Mouse (Mus musculus): ENCODE data around the gene Rhebl1. TPM values are rescaled to one million over a fixed set of nuclear protein-coding genes. Genes with fewer than 3 reads are reported as not detected.

Gene Rhebl1
- polyA plus RNA-seq, 1 experiment from 2014 or later = 35.9 TPM

DNA sequence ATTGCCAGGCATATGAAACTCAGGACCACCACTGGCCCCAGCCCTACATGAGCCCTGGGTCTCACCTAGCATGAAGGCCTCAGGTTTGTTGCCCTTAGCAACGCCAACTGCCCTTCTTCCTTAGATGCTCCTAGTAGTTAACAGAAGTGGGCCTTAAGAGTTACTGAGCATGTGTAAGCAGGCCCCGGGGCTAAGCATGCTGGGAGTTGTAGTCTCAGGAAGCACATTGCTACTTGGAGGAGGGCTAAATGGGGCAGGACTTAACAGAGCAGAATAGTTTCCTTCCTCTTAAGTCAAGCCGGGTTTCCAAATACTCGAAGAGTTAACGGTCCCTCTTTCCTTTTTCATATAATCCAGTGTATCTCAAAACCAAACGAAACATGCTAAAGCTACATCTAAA, 27.0 kb downstream of the Rhebl1 start:
- H3K4me2 ChIP-seq = peak overlapping the region; percentile 99
- peak overlapping the region; percentile 96 for H3K4me3 ChIP-seq
- H3K36me3 ChIP-seq (replicated peaks) = peaks cover 35% of the 10 kb centered on the region
- no peaks in the 10 kb centered on the region for H3K9me3 ChIP-seq
- WGBS = 67% methylated on average over 6 of the region's 6 CpGs
- peaks cover 42% of the 10 kb centered on the region for H3K4me1 ChIP-seq
- H3K27ac ChIP-seq = no peak overlapping the region
- ATAC-seq (replicated peaks) = no peak
- H3K9ac ChIP-seq = no peak overlapping the region
- H3K27me3 ChIP-seq (replicated peaks) = no peaks in the 10 kb centered on the region

DNA sequence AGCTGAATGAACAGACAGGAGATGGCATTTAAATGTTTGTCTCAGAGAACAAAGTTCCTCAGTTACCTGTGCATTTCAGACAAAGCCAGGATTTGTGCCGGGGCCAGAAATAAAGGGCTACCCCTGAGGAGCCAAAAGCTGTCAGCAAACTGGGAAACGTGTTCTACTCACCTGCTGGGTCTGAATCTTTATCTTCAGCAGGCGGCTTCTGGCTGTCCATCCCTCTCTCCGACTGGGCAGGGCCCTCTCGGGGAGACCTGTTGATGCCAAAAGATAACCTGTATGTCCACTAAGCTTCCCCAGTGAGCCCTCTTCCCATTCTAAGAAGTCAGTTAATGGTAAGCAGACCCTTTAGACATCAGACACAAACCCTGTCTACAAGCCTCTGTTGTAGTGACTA, 27.8 kb downstream of the Rhebl1 start:
- peaks cover 44% of the 10 kb centered on the region for H3K36me3 ChIP-seq (replicated peaks)

DNA sequence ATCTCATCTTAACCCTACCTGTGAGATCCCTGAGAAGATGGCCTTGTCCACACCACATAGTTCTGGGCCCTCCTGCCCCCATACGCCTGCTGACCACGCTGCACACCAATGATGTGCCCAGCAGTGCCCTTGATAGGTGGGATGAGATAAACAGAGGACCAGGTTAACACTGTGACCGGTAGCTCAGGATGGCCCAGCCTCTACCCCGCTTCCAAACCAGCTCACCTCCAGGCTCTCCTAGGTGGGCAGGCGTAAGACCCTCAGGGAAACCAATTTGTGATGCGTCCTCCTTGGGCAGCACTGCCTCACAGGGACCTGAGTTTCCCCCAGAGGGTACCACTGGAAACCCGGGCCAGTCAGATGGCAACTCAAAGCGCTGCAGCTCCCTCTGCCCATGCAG, 28.6 kb downstream of the Rhebl1 start:
- Histone ChIP-seq H3K9me3 (no peaks in the 10 kb centered on the region), H3K9ac (no peak overlapping the region), H3K27me3 (replicated peaks) (no peaks in the 10 kb centered on the region), H3K4me1 (peaks cover 42% of the 10 kb centered on the region), H3K4me3 (no peak overlapping the region), H3K4me2 (no peak overlapping the region), H3K36me3 (replicated peaks) (peaks cover 51% of the 10 kb centered on the region), H3K27ac (no peak overlapping the region)
- no peak for ATAC-seq (replicated peaks)
- 92% methylated on average over 8 of the region's 8 CpGs for WGBS

More for the DNA sequence above, 27.8 kb downstream of the Rhebl1 start:
- Histone ChIP-seq H3K27me3 (replicated peaks) (no peaks in the 10 kb centered on the region), H3K27ac (no peak overlapping the region), H3K9me3 (no peaks in the 10 kb centered on the region), H3K4me2 (no peak overlapping the region), H3K4me3 (no peak overlapping the region), H3K9ac (no peak overlapping the region), H3K4me1 (peaks cover 42% of the 10 kb centered on the region)
- 85% methylated on average over 5 of the region's 5 CpGs for WGBS
- ATAC-seq (replicated peaks) = no peak

DNA sequence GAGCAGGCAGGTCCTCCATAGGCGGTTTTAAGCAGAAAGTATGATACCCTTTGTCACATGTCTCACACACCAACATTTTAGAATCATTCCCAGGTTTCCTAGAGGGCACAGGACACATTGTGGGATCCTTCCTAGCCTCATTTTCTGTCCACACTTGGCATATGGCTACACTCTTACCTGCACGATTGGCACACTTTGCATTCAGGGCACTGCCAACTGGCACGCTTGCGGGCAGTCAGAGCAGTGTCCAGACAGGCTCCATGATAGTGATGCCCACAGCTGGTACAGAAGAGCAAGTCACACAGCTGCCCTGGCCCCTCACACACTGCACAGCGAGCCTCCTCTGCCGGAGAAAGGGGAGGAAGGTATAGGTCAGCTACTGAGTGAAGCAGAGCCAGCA, 29.4 kb downstream of the Rhebl1 start:
- Histone ChIP-seq H3K9me3 (no peaks in the 10 kb centered on the region), H3K36me3 (replicated peaks) (peaks cover 59% of the 10 kb centered on the region), H3K27me3 (replicated peaks) (no peaks in the 10 kb centered on the region), H3K4me2 (no peak overlapping the region), H3K4me1 (peaks cover 35% of the 10 kb centered on the region), H3K27ac (no peak overlapping the region), H3K4me3 (no peak overlapping the region), H3K9ac (no peak overlapping the region)
- 99% methylated on average over 6 of the region's 6 CpGs for WGBS
- ATAC-seq (replicated peaks) = no peak

DNA sequence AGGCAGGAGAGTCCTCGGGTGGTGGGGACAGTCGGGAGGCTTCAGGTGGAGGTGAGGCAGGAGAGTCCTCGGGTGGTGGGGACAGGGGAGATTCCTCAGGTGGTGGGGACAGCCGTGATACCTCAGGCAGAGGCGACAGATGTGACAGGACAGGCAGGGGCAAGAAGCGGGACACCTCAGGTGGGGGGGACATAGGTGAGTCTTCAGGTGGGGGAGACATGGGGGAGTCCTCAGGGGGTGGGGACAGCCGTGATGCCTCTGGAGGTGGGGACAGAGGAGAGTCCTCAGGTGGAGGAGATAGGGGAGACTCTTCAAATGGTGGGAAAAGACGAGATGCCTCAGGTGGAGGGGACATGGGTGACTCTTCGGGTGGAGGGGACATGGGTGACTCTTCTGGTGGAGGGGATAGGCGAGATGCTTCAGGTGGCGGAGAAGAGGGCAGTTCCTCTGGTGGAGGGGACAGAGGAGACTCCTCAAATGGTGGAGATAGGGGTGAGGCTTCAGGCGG, 30.8 kb downstream of the Rhebl1 start:
- H3K27ac ChIP-seq = no peak overlapping the region

DNA sequence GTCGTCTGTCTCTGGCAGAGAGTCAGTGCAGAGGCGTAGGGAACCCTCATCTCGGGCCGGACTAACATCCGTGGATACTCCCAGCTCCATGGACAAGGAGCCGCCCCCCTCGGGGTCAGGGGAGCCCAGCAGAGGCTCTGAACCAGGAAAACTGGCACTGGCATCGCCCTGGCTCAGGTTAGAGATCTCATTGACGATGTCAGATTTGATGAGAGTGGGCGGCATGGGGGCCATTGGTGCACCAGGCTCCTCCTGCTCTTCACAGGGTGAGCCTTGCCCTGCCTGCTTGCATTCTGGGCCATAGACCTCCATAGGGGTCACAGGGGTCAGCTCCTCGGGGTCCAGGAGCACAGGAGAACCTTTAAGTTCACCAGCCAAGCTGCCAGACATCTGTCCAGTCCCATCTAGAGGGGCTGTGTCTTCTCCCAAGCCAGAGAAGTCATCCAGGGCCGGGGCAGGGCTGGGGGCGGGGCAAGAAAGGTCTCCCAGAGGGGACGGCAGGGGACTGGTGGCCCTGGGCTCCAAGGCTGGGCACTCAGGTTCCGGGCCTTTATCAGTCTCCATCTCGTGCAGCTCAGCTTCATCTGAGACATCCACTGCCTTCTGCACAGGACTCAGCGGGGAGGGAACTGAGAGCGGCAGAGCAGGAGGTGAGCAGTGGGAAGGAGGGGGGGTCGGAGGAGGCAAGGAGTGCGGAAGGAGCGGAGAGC, 32.5 kb downstream of the Rhebl1 start:
- Histone ChIP-seq H3K4me2 (no peak overlapping the region), H3K27ac (no peak overlapping the region), H3K27me3 (replicated peaks) (no peaks in the 10 kb centered on the region), H3K36me3 (replicated peaks) (peaks cover 89% of the 10 kb centered on the region), H3K4me3 (no peak overlapping the region), H3K9ac (no peak overlapping the region), H3K9me3 (no peaks in the 10 kb centered on the region), H3K4me1 (peaks cover 4% of the 10 kb centered on the region)
- 87% methylated on average over 21 of the region's 21 CpGs for WGBS
- ATAC-seq (replicated peaks) = no peak

More for the DNA sequence above, 30.8 kb downstream of the Rhebl1 start:
- Histone ChIP-seq H3K36me3 (replicated peaks) (peaks cover 73% of the 10 kb centered on the region), H3K4me1 (peaks cover 20% of the 10 kb centered on the region), H3K4me3 (no peak overlapping the region), H3K9me3 (no peaks in the 10 kb centered on the region), H3K4me2 (no peak overlapping the region), H3K9ac (no peak overlapping the region), H3K27me3 (replicated peaks) (no peaks in the 10 kb centered on the region)
- 92% methylated on average over 12 of the region's 12 CpGs for WGBS
- ATAC-seq (replicated peaks) = no peak

DNA sequence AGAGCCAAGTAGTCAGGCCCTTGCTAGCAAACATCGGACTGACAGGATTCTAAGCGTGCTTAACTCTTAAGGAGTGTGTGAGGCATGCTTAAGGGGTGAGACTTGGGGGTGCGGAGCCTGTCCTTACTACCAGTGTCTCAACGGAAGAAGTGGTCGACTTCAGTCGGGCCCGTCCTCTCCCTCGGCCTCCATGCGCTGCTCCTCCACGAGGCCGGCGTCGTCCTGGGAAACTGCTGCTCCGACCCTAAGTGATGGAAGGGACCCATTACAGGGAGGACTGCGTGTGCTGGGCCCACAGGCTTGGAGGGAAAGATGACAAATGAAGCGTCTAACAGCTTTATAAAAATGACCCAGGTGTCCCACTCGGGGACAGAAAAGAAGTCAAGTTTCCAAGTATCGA, 33.4 kb downstream of the Rhebl1 start:
- no peak overlapping the region for H3K9ac ChIP-seq
- H3K4me1 ChIP-seq = no peaks in the 10 kb centered on the region
- H3K4me2 ChIP-seq = no peak overlapping the region
- H3K36me3 ChIP-seq (replicated peaks) = peaks cover 96% of the 10 kb centered on the region
- no peaks in the 10 kb centered on the region for H3K9me3 ChIP-seq
- no peak overlapping the region for H3K4me3 ChIP-seq
- no peak overlapping the region for H3K27ac ChIP-seq
- WGBS = 98% methylated on average over 18 of the region's 18 CpGs
- no peak for ATAC-seq (replicated peaks)
- H3K27me3 ChIP-seq (replicated peaks) = no peaks in the 10 kb centered on the region

DNA sequence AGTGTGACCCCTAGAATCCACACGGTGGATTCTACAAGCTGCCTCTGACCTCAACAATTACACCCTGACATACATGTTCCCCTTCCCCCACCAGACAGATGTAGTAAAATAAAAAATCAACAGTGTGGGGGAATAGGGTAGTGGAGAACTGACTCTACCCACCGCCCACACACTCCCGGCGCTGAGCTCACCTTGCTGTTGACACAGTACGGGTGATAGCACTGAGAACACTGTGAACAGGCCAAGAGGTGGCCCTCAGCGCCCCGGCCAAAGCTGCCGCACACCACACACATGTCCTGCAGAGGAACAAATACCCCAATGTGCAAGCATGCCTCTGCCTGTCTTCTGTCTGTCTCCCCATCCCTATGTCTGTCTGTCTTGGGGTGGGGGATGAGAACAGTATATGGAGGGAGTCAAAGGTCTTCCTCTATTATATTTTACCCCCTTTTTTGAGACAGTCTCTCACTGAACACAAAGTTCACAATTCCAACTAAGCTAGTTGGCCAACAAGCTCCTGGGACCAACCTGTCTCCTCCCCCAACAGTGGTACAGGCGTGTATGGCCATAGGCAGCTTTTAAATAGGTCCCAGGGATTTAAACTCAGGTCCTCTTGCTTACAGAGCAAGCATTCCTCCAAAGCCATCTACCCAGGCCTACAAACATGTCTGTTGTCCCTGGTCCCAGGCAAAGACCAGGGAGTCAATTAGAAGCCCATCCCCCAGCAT, 34.9 kb downstream of the Rhebl1 start:
- no peak for ATAC-seq (replicated peaks)
- no peak overlapping the region for H3K27ac ChIP-seq
- H3K4me1 ChIP-seq = no peaks in the 10 kb centered on the region
- H3K9ac ChIP-seq = no peak overlapping the region
- H3K9me3 ChIP-seq = no peaks in the 10 kb centered on the region
- H3K4me2 ChIP-seq = no peak overlapping the region
- H3K36me3 ChIP-seq (replicated peaks) = peaks cover 96% of the 10 kb centered on the region
- no peak overlapping the region for H3K4me3 ChIP-seq
- WGBS = 88% methylated on average over 9 of the region's 9 CpGs
- H3K27me3 ChIP-seq (replicated peaks) = no peaks in the 10 kb centered on the region

DNA sequence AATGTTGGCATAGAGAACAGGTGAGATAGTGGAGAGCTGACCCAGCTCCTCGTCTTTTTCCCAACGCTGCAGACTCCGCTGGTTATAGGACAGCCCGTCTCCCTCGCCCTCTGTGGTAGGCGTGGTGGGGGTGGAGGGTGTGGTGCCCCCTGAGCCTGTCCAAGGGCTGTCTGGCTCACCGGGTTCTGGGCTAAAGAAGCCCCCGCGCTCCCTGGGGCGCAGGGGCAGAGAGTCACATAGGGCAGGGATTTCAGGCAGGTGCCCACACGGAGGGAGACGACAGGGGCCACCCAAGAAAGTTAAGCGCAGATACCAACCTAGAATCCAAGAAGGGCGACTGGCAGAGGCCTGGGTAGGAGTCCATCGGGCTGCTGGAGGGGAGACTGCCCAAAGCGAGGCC, 40.1 kb downstream of the Rhebl1 start:
- WGBS = 93% methylated on average over 16 of the region's 16 CpGs
- no peak overlapping the region for H3K9ac ChIP-seq
- no peak overlapping the region for H3K4me3 ChIP-seq
- peaks cover 96% of the 10 kb centered on the region for H3K36me3 ChIP-seq (replicated peaks)
- H3K27ac ChIP-seq = no peak overlapping the region
- ATAC-seq (replicated peaks) = no peak
- no peaks in the 10 kb centered on the region for H3K9me3 ChIP-seq
- no peaks in the 10 kb centered on the region for H3K27me3 ChIP-seq (replicated peaks)
- no peaks in the 10 kb centered on the region for H3K4me1 ChIP-seq
- H3K4me2 ChIP-seq = no peak overlapping the region

DNA sequence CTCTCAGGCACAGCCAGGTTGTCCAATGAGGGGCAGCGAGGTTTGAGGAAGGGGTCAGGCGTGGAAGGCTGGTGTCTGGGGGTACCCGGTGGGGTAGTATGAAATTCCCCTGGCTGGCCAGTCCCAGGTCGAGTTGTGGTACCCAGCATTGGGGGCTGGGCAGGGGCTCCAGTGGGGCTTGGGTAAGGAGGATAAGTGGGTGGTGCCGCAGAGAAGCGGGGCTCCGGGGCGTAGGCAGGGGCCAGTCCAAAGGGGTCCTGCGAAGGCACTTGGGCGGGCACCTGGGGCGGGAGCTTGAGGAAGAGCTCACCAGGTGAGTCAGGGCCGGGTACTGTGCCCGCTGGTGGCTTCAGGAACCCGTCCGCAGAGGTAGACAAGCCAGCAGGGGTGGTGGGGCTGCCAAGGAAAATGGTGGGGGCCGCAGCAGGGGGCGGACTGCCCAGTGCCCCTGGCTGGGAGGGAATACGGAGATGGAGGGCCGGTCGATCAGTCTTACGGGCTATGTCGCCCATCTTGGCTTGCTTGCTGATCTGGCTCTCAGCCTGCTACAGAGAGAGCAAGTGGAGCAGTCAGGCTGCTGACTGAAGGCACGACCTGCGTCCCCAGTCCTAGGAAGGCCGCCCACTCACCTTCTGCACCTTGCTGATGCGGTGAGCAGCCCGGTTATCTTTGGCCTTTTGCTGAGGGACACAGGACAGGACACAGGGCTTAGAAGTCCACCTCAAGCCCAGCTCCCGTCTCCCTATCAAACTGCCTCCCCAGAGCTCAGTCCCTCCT, 41.0 kb downstream of the Rhebl1 start:
- Histone ChIP-seq H3K27ac (no peak overlapping the region), H3K4me1 (no peaks in the 10 kb centered on the region)
- 93% methylated on average over 28 of the region's 28 CpGs for WGBS

DNA sequence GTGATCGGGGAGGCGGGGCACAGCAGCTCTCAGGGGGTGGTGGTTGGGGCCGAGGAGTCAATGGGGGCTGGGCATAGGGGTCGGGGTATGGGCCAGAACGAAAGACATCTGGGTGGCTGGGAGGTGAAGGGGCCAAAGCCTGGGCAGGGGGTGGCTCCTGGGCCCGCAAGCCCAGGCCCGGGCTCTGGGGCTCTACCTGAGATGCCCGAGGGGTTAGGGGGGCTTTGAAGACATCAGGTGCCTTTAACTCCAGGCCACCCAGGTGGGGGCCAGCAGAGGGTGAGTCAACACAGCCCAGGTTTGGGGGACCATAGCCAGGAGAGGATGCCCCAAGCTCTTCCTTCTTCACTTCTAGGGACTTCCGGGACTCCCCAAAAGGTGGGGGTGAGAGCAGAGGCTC, 41.6 kb downstream of the Rhebl1 start:
- H3K9ac ChIP-seq = no peak overlapping the region

More for the DNA sequence above, 41.0 kb downstream of the Rhebl1 start:
- no peak overlapping the region for H3K9ac ChIP-seq
- ATAC-seq (replicated peaks) = no peak
- H3K27me3 ChIP-seq (replicated peaks) = no peaks in the 10 kb centered on the region
- H3K36me3 ChIP-seq (replicated peaks) = peaks cover 97% of the 10 kb centered on the region
- no peak overlapping the region for H3K4me2 ChIP-seq
- no peak overlapping the region for H3K4me3 ChIP-seq
- H3K9me3 ChIP-seq = no peaks in the 10 kb centered on the region

DNA sequence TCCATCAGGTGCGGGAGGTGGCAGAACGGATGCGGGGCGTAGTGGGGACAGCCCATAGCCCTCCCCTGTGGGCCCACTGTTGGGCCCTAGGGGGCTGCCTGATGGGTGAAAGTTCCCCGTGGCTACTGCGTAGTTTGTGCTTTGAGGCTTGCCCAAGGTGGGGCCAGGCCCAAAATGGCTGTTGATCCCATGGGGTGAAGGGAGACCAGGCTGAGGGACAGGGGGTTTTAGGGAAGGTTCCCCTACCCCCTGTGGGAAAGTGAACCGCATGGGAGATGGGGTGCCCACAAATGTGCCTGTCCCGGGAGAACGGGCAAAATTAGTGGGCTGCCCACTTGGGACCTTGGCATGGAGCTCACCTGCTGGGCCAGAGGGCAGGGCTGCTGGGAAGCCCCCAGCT, 42.3 kb downstream of the Rhebl1 start:
- no peaks in the 10 kb centered on the region for H3K4me1 ChIP-seq
- peaks cover 96% of the 10 kb centered on the region for H3K36me3 ChIP-seq (replicated peaks)
- no peak overlapping the region for H3K9ac ChIP-seq
- H3K4me2 ChIP-seq = no peak overlapping the region
- no peaks in the 10 kb centered on the region for H3K27me3 ChIP-seq (replicated peaks)
- ATAC-seq (replicated peaks) = no peak
- no peak overlapping the region for H3K27ac ChIP-seq
- WGBS = 91% methylated on average over 9 of the region's 9 CpGs
- H3K9me3 ChIP-seq = no peaks in the 10 kb centered on the region
- H3K4me3 ChIP-seq = no peak overlapping the region

More for the DNA sequence above, 41.6 kb downstream of the Rhebl1 start:
- peaks cover 96% of the 10 kb centered on the region for H3K36me3 ChIP-seq (replicated peaks)
- H3K9me3 ChIP-seq = no peaks in the 10 kb centered on the region
- no peaks in the 10 kb centered on the region for H3K4me1 ChIP-seq
- no peak overlapping the region for H3K4me3 ChIP-seq
- WGBS = 91% methylated on average over 9 of the region's 9 CpGs
- H3K27me3 ChIP-seq (replicated peaks) = no peaks in the 10 kb centered on the region
- no peak for ATAC-seq (replicated peaks)
- H3K4me2 ChIP-seq = no peak overlapping the region
- H3K27ac ChIP-seq = no peak overlapping the region
